Comparison of ENCODE assay signal across 18 mouse cellular contexts in genomic region chr4:95390549-95390948, GRCm38 (mm10).
DNase-seq lines count a peak whose midpoint lies in the region; ATAC-seq and TF ChIP-seq lines count a peak whose summit lies in the region.
"Had no signal": no experiment of that assay in that cellular context is flagged by ENCODE, and none has a peak within 500 bp of the region (broad histone marks: within the 10 kb centered on the region; RNA-seq: fewer than 3 reads in every experiment).

No protein-coding gene starts in this region.

- TF ChIP-seq CTCF in heart, adult 2 months (IDR thresholded peaks at IDR 0.05): no peak

- no peaks in the 10 kb centered on the region for H3K9me3 ChIP-seq in lung, embryonic 16.5 days (ENCODE audit: control insufficient read depth, low read length)
- no peaks in the 10 kb centered on the region for H3K9me3 ChIP-seq in midbrain, embryonic 10.5 days (replicated peaks)
- H3K9me3 ChIP-seq: embryonic facial prominence, embryonic 12.5 days; forebrain, embryonic 12.5 days; heart, embryonic 13.5 days; hindbrain, embryonic 15.5 days had no signal

- no peak overlapping the region for H3K27ac ChIP-seq in heart, adult 2 months
- peak overlapping the region; percentile 16; the same call in 1 of the 2 replicates for H3K27ac ChIP-seq in lung, embryonic 16.5 days (ENCODE audit: low read length)
- H3K27ac ChIP-seq in midbrain, embryonic 10.5 days (replicated peaks): no peak overlapping the region
- H3K27ac ChIP-seq: forebrain, embryonic 12.5 days; heart, embryonic 13.5 days; hindbrain, embryonic 15.5 days had no signal

- no peak overlapping the region for H3K9ac ChIP-seq in heart, adult 2 months (ENCODE audit: low read depth, low read length)
- H3K9ac ChIP-seq in lung, embryonic 16.5 days (ENCODE audit: low read length): no peak overlapping the region
- H3K9ac ChIP-seq: embryonic facial prominence, embryonic 12.5 days; forebrain, embryonic 12.5 days; heart, embryonic 13.5 days; hindbrain, embryonic 15.5 days had no signal

- peaks cover 7% of the 10 kb centered on the region; the same call in 1 of the 2 replicates for H3K36me3 ChIP-seq in heart, adult 2 months (ENCODE audit: control insufficient read depth, insufficient read depth, low read length)
- H3K36me3 ChIP-seq in lung, embryonic 16.5 days (ENCODE audit: control insufficient read depth, insufficient read depth, low read length): no peaks in the 10 kb centered on the region
- no peaks in the 10 kb centered on the region for H3K36me3 ChIP-seq in midbrain, embryonic 10.5 days
- H3K36me3 ChIP-seq: embryonic facial prominence, embryonic 12.5 days; forebrain, embryonic 12.5 days; heart, embryonic 13.5 days; hindbrain, embryonic 15.5 days had no signal

- H3K4me2 ChIP-seq in lung, embryonic 16.5 days (ENCODE audit: low read depth, low read length): no peak overlapping the region
- H3K4me2 ChIP-seq: embryonic facial prominence, embryonic 12.5 days; forebrain, embryonic 12.5 days; heart, embryonic 13.5 days; hindbrain, embryonic 15.5 days had no signal

- ATAC-seq in lung, embryonic 16.5 days (ENCODE audit: low read depth): no peak
- ATAC-seq in megakaryocyte, adult 5-6 weeks (ENCODE audit: poor library complexity, severe bottlenecking): peak; percentile 79
- ATAC-seq: forebrain, embryonic 16.5 days had no signal

- TF ChIP-seq EP300 in heart, adult 2 months (IDR thresholded peaks at IDR 0.05; ENCODE audit: insufficient read depth, low read depth, low read length): no peak

- DNase-seq in heart, adult 11 months: peak; percentile 51
- no peak for DNase-seq in heart, adult 2 months
- DNase-seq in lung, postnatal 4 days: no peak
- no peak for DNase-seq in cerebellum, postnatal 36 days
- DNase-seq in midbrain, embryonic 10.5 days (ENCODE audit: low spot score): no peak
- DNase-seq: adrenal gland, postnatal 10 days; cerebellum, adult 18-20 months; cerebellum, adult 9-11 months; gastrocnemius, postnatal 10 days; heart, postnatal 36 days had no signal

- no peak overlapping the region for H3K4me3 ChIP-seq in heart, adult 2 months
- H3K4me3 ChIP-seq in lung, embryonic 16.5 days (ENCODE audit: low read length): no peak overlapping the region
- H3K4me3 ChIP-seq in midbrain, embryonic 10.5 days: no peak overlapping the region
- H3K4me3 ChIP-seq: embryonic facial prominence, embryonic 12.5 days; forebrain, embryonic 12.5 days; heart, embryonic 13.5 days; hindbrain, embryonic 15.5 days had no signal

- intact Hi-C loops in heart, adult 2 months (cut with DNase I): no loop called here

- TF ChIP-seq POLR2A in heart, adult 2 months (IDR thresholded peaks at IDR 0.05; ENCODE audit: insufficient read depth, low read depth, low read length): no peak

- no peaks in the 10 kb centered on the region for H3K27me3 ChIP-seq in heart, adult 2 months (ENCODE audit: control insufficient read depth, insufficient read depth, low read length)
- no peaks in the 10 kb centered on the region for H3K27me3 ChIP-seq in lung, embryonic 16.5 days (ENCODE audit: control insufficient read depth, insufficient read depth, low read depth, low read length)
- H3K27me3 ChIP-seq in midbrain, embryonic 10.5 days (ENCODE audit: low read depth, poor library complexity, severe bottlenecking): no peaks in the 10 kb centered on the region
- H3K27me3 ChIP-seq: CH12.LX; embryonic facial prominence, embryonic 12.5 days; forebrain, embryonic 12.5 days; heart, embryonic 13.5 days; hindbrain, embryonic 15.5 days had no signal

- no peaks in the 10 kb centered on the region for H3K79me2 ChIP-seq in heart, adult 2 months (replicated peaks; ENCODE audit: control insufficient read depth, insufficient read depth, low read length)

- H3K4me1 ChIP-seq in heart, adult 2 months (ENCODE audit: control insufficient read depth, insufficient read depth, low read length): peaks cover 5% of the 10 kb centered on the region
- peaks cover 28% of the 10 kb centered on the region for H3K4me1 ChIP-seq in lung, embryonic 16.5 days (replicated peaks; ENCODE audit: control insufficient read depth, insufficient read depth, low read length)
- peaks cover 6% of the 10 kb centered on the region for H3K4me1 ChIP-seq in midbrain, embryonic 10.5 days
- H3K4me1 ChIP-seq: forebrain, embryonic 12.5 days; hindbrain, embryonic 15.5 days had no signal
